Mouse (Mus musculus): ENCODE data around the gene Rabep1. TPM values are rescaled to one million over a fixed set of nuclear protein-coding genes. Genes with fewer than 3 reads are reported as not detected.

Rabep1 gene
- polyA plus RNA-seq (2017; shearing (Covaris generic)), result 10 to 100 TPM; 35.0 to 39.0 TPM

GRCm38 (mm10) chr11:70844559-70845456 lies at the start of gene Rabep1:
TSS of gene Rabep1 (plus strand) at chr11:70844778.

GRCm38 (mm10) chr11:70812365-70812764 lies 32.2 kb upstream of the Rabep1 start, which contains the start of gene Scimp:
TSS of gene Scimp (minus strand) at chr11:70812586.

GRCm38 (mm10) chr11:70969821-70970559 lies 125.4 kb downstream of the Rabep1 start, which contains the start of the genes Nup88 and Rpain:
TSS of gene Nup88 (minus strand) at chr11:70969973.
TSS of gene Rpain (plus strand) at chr11:70970213.

GRCm38 (mm10) chr11:70982557-70983228 lies 138.1 kb downstream of the Rabep1 start, which contains the start of gene C1qbp:
TSS of gene C1qbp (minus strand) at chr11:70983026.

Other genes starting within 250 kb of the Rabep1 start
- gene 4930544D05Rik, start 228.9 kb upstream of the Rabep1 start, polyA plus RNA-seq (2017; shearing (Covaris generic)), result under 1 TPM in 1 of 2 experiments, not detected in 1; 0.26 TPM
- gene Chrne, start 225.6 kb upstream of the Rabep1 start, polyA plus RNA-seq (2017; shearing (Covaris generic)), result 1 to 10 TPM in 1 of 2 experiments, under 1 TPM in 1; 0.88 to 1.7 TPM
- gene Gp1ba, start 205.7 kb upstream of the Rabep1 start, polyA plus RNA-seq (2017; shearing (Covaris generic)), result under 1 TPM in 1 of 2 experiments, not detected in 1; 0.90 TPM
- 100 to 1,000 TPM; 284 to 341 TPM for gene Rnf167, start 197.5 kb upstream of the Rabep1 start, polyA plus RNA-seq (2017; shearing (Covaris generic))
- 100 to 1,000 TPM; 159 to 161 TPM for gene Slc25a11, start 197.3 kb upstream of the Rabep1 start, polyA plus RNA-seq (2017; shearing (Covaris generic))
- 1,000 to 10,000 TPM; 4,890 to 5,701 TPM for gene Pfn1, start 190.1 kb upstream of the Rabep1 start, polyA plus RNA-seq (2017; shearing (Covaris generic))
- gene Eno3, start 187.6 kb upstream of the Rabep1 start, polyA plus RNA-seq (2017; shearing (Covaris generic)), result 10 to 100 TPM; 16.2 to 18.7 TPM
- gene Spag7, start 175.4 kb upstream of the Rabep1 start, polyA plus RNA-seq (2017; shearing (Covaris generic)), result 10 to 100 TPM; 76.6 to 85.5 TPM
- gene Camta2, start 156.7 kb upstream of the Rabep1 start, polyA plus RNA-seq (2017; shearing (Covaris generic)), result 10 to 100 TPM; 29.8 to 41.1 TPM
- under 1 TPM in 1 of 2 experiments, not detected in 1; 0.27 TPM for gene Inca1, start 144.6 kb upstream of the Rabep1 start, polyA plus RNA-seq (2017; shearing (Covaris generic))
- 1 to 10 TPM; 2.6 to 3.9 TPM for gene Kif1c, start 144.2 kb upstream of the Rabep1 start, polyA plus RNA-seq (2017; shearing (Covaris generic))
- gene Zfp3, start 80.6 kb upstream of the Rabep1 start, polyA plus RNA-seq (2017; shearing (Covaris generic)), result 1 to 10 TPM; 7.3 to 7.5 TPM
- under 1 TPM; 0.35 to 0.64 TPM for gene Scimp, start 32.2 kb upstream of the Rabep1 start, polyA plus RNA-seq (2017; shearing (Covaris generic))
- 100 to 1,000 TPM; 101 to 116 TPM for gene Nup88, start 125.2 kb downstream of the Rabep1 start, polyA plus RNA-seq (2017; shearing (Covaris generic))
- gene Rpain, start 125.4 kb downstream of the Rabep1 start, polyA plus RNA-seq (2017; shearing (Covaris generic)), result 10 to 100 TPM; 61.3 to 94.2 TPM
- 100 to 1,000 TPM; 102 to 146 TPM for gene C1qbp, start 138.2 kb downstream of the Rabep1 start, polyA plus RNA-seq (2017; shearing (Covaris generic))
- gene Dhx33, start 159.7 kb downstream of the Rabep1 start, polyA plus RNA-seq (2017; shearing (Covaris generic)), result 10 to 100 TPM; 11.0 to 12.9 TPM
- gene Mis12, start 174.8 kb downstream of the Rabep1 start, polyA plus RNA-seq (2017; shearing (Covaris generic)), result 10 to 100 TPM; 25.0 to 30.7 TPM
- gene Derl2, start 175.1 kb downstream of the Rabep1 start, polyA plus RNA-seq (2017; shearing (Covaris generic)), result 10 to 100 TPM; 78.1 to 85.6 TPM
- gene 6330403K07Rik, start 188.7 kb downstream of the Rabep1 start, polyA plus RNA-seq (2017; shearing (Covaris generic)), result 10 to 100 TPM; 11.6 to 21.8 TPM

All from activated CD4-positive, CD25-positive, alpha-beta regulatory T cell (primary cell).